Mouse (Mus musculus): Measurements from ENCODE around the gene Polr2e.

DNA sequence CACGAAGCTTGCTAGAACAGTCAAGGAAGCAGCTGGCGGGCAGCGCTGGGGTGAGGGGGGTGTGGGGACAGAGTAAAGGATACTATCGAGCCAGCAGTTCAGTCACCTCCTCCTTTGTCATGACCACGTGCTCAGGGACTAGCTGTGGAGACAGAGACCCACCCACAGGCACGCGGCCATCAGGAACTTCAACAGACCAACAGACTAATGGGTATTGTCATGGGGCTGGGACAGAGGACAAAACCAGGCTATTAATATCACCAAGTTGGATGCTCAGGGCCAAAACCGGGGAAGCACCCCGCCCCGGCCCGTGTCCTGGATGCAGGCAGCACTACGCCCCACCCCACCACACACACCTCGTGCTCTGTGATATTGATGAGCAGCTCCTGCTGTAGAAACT is 2.8 kb downstream of the Polr2e start:
- TF ChIP-seq POLR2A (IDR thresholded peaks at IDR 0.05; ENCODE audit: borderline replicate concordance, extremely low read depth, low read depth, low read length): no peak
- TF ChIP-seq CTCF (IDR thresholded peaks at IDR 0.05; ENCODE audit: insufficient read depth, low read length): no peak
